Mouse (Mus musculus): ENCODE results near the gene Pou5f2. TPM values are rescaled to one million over a fixed set of nuclear protein-coding genes. Genes with fewer than 3 reads are reported as not detected.

Pou5f2 gene
- polyA plus RNA-seq, 1 experiment, result 1.3 TPM

DNA sequence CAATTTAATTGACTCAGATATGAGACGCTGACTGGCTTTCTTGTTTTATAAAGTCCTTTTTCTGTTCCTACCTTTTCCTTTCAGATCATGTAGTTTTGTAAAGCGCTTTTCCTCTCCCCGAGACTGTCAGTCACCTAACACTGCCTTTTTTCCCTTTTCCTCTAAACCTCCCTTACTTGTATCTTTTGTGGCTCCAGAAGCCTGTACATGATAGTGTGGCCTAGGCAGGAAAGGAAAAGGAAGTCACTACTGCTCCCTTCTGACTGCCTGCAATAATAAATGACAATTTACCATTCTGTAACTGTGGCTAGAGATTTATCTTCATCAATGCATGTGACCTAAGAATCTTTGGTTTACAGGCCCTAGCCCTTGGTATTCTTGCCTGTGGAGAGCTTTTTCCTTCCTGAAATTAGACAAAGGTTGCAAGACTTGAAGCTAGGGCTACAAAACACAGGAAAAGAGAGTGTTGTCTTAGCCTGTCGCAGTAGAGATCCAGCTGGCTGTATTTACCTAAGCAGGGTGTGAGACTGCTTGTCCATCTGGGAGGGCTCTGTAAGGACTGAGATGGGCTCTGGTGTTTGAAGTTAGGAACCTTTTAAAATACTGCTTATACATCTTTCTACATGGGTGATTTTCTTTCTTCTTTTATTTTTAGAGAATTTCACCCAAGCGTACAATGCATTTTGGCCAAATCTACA, 33.4 kb upstream of the Pou5f2 start:
- Histone ChIP-seq H3K27me3 (ENCODE audit: control insufficient read depth, insufficient read depth, low read length, poor library complexity, severe bottlenecking) (no peaks in the 10 kb centered on the region), H3K4me3 (ENCODE audit: low read depth, low read length) (no peak overlapping the region), H3K9me3 (replicated peaks; ENCODE audit: control insufficient read depth, insufficient read depth, low read length, poor library complexity, severe bottlenecking) (no peaks in the 10 kb centered on the region), H3K4me1 (ENCODE audit: control insufficient read depth, insufficient read depth, low read length) (no peaks in the 10 kb centered on the region), H3K36me3 (ENCODE audit: control insufficient read depth, insufficient read depth, low read length, poor library complexity, severe bottlenecking) (no peaks in the 10 kb centered on the region), H3K9ac (ENCODE audit: low read depth, poor library complexity, severe bottlenecking) (no peak overlapping the region), H3K27ac (ENCODE audit: insufficient read depth, low read length) (no peak overlapping the region)
- TF ChIP-seq EP300 (IDR thresholded peaks at IDR 0.05; ENCODE audit: insufficient read depth, low read depth, low read length) (no peak), POLR2A (IDR thresholded peaks at IDR 0.05; ENCODE audit: insufficient read depth, low read length) (no peak), CTCF (IDR thresholded peaks at IDR 0.05; ENCODE audit: low read depth, low read length) (no peak)

DNA sequence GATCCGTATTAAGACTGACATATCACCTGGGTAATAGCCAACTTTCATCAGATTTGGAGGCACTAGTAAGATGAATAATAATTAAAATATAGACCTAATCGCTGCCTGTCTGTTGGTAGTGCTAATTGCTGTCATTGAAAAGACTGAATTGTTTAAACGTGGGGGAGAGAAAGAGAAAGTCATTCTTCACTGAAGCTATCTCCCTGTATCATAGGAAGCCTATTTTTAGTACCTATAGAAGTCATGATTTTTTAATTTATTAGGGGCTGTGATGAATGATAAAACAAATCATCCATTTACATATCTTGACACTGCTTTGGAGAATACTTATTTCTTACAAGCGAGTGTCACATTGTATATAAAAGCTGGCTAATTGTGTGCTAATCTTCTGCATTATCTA, 20.1 kb upstream of the Pou5f2 start:
- H3K27me3 ChIP-seq (ENCODE audit: control insufficient read depth, insufficient read depth, low read length, poor library complexity, severe bottlenecking), result no peaks in the 10 kb centered on the region
- H3K4me3 ChIP-seq (ENCODE audit: low read depth, low read length), result no peak overlapping the region
- no peak overlapping the region for H3K27ac ChIP-seq (ENCODE audit: insufficient read depth, low read length)
- TF ChIP-seq CTCF (IDR thresholded peaks at IDR 0.05; ENCODE audit: low read depth, low read length) (no peak), EP300 (IDR thresholded peaks at IDR 0.05; ENCODE audit: insufficient read depth, low read depth, low read length) (no peak), POLR2A (IDR thresholded peaks at IDR 0.05; ENCODE audit: insufficient read depth, low read length) (no peak)
- H3K9me3 ChIP-seq (replicated peaks; ENCODE audit: control insufficient read depth, insufficient read depth, low read length, poor library complexity, severe bottlenecking), result no peaks in the 10 kb centered on the region
- no peak overlapping the region for H3K9ac ChIP-seq (ENCODE audit: low read depth, poor library complexity, severe bottlenecking)
- H3K4me1 ChIP-seq (ENCODE audit: control insufficient read depth, insufficient read depth, low read length), result no peaks in the 10 kb centered on the region
- no peaks in the 10 kb centered on the region for H3K36me3 ChIP-seq (ENCODE audit: control insufficient read depth, insufficient read depth, low read length, poor library complexity, severe bottlenecking)

DNA sequence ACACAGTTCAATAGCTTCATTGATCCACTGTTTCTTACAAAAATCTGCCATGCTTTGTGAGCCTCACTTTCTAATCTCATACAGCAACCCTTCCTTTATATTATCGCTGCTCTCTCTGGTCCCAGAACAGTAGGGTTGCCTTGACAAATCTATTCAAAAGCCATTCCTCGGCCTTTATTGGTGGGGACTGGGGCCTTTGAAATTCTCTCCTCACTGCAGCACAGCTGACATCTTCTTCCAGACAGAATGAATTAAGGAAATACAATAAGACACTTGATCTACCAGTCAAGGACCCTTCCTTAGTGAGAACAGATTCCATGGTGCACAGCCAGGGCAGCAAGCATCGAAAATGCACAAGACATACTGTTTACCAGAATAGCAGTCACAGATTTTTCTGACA, 19.4 kb upstream of the Pou5f2 start:
- H3K4me1 ChIP-seq (ENCODE audit: control insufficient read depth, insufficient read depth, low read length), result no peaks in the 10 kb centered on the region
- no peaks in the 10 kb centered on the region for H3K9me3 ChIP-seq (replicated peaks; ENCODE audit: control insufficient read depth, insufficient read depth, low read length, poor library complexity, severe bottlenecking)
- no peak overlapping the region for H3K4me3 ChIP-seq (ENCODE audit: low read depth, low read length)
- no peaks in the 10 kb centered on the region for H3K36me3 ChIP-seq (ENCODE audit: control insufficient read depth, insufficient read depth, low read length, poor library complexity, severe bottlenecking)
- H3K27me3 ChIP-seq (ENCODE audit: control insufficient read depth, insufficient read depth, low read length, poor library complexity, severe bottlenecking), result no peaks in the 10 kb centered on the region
- TF ChIP-seq POLR2A (IDR thresholded peaks at IDR 0.05; ENCODE audit: insufficient read depth, low read length), result no peak
- no peak for TF ChIP-seq CTCF (IDR thresholded peaks at IDR 0.05; ENCODE audit: low read depth, low read length)
- TF ChIP-seq EP300 (IDR thresholded peaks at IDR 0.05; ENCODE audit: insufficient read depth, low read depth, low read length), result no peak
- H3K27ac ChIP-seq (ENCODE audit: insufficient read depth, low read length), result no peak overlapping the region
- H3K9ac ChIP-seq (ENCODE audit: low read depth, poor library complexity, severe bottlenecking), result no peak overlapping the region

DNA sequence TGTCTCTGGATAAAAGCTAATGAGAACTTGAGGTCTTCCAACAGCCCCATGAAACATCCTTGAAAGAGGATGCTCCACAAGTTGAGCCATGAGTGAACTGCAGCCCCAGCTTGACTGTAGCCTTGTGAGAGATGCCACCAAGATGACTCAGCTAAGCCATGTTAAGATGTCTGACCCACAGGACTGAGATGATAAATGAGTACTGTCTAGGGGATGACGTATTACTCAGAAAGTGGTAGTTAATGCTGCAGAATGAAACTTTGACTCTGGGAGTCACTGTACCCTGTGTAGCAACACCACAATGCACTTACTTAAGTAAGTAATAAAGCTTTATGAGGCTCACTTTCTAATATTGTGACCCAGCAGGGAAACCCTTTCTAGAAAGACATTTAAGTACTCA, 14.5 kb upstream of the Pou5f2 start:
- TF ChIP-seq CTCF (IDR thresholded peaks at IDR 0.05; ENCODE audit: low read depth, low read length), result no peak
- TF ChIP-seq EP300 (IDR thresholded peaks at IDR 0.05; ENCODE audit: insufficient read depth, low read depth, low read length), result no peak
- no peak for TF ChIP-seq POLR2A (IDR thresholded peaks at IDR 0.05; ENCODE audit: insufficient read depth, low read length)
- Histone ChIP-seq H3K4me1 (ENCODE audit: control insufficient read depth, insufficient read depth, low read length) (no peaks in the 10 kb centered on the region), H3K36me3 (ENCODE audit: control insufficient read depth, insufficient read depth, low read length, poor library complexity, severe bottlenecking) (no peaks in the 10 kb centered on the region), H3K9ac (ENCODE audit: low read depth, poor library complexity, severe bottlenecking) (no peak overlapping the region), H3K27me3 (ENCODE audit: control insufficient read depth, insufficient read depth, low read length, poor library complexity, severe bottlenecking) (no peaks in the 10 kb centered on the region), H3K4me3 (ENCODE audit: low read depth, low read length) (no peak overlapping the region), H3K9me3 (replicated peaks; ENCODE audit: control insufficient read depth, insufficient read depth, low read length, poor library complexity, severe bottlenecking) (no peaks in the 10 kb centered on the region), H3K27ac (ENCODE audit: insufficient read depth, low read length) (no peak overlapping the region)

DNA sequence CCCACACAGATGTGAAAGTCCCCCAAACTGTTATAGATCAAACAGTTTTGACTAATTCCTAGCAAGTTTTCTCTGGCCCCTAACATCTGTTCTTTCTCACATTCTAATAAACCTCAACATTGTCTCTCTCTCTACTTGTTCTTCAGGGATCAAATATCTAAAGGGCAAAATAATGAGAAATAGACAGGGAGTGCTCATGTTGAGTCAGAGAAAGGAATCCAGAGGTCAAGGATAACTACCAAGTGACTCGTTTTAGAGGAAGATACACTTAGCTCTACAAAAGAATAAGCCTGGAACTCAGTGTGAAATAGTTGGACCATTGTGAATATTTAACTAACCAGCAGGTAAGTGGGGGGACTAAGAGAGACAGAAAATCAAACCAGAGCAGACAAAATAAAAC, 8.1 kb downstream of the Pou5f2 start:
- no peak overlapping the region for H3K4me3 ChIP-seq (ENCODE audit: low read depth, low read length)
- H3K27me3 ChIP-seq (ENCODE audit: control insufficient read depth, insufficient read depth, low read length, poor library complexity, severe bottlenecking), result no peaks in the 10 kb centered on the region
- H3K27ac ChIP-seq (ENCODE audit: insufficient read depth, low read length), result no peak overlapping the region
- H3K4me1 ChIP-seq (ENCODE audit: control insufficient read depth, insufficient read depth, low read length), result no peaks in the 10 kb centered on the region
- no peak overlapping the region for H3K9ac ChIP-seq (ENCODE audit: low read depth, poor library complexity, severe bottlenecking)
- H3K36me3 ChIP-seq (ENCODE audit: control insufficient read depth, insufficient read depth, low read length, poor library complexity, severe bottlenecking), result no peaks in the 10 kb centered on the region
- no peak for TF ChIP-seq POLR2A (IDR thresholded peaks at IDR 0.05; ENCODE audit: insufficient read depth, low read length)
- TF ChIP-seq CTCF (IDR thresholded peaks at IDR 0.05; ENCODE audit: low read depth, low read length), result no peak
- TF ChIP-seq EP300 (IDR thresholded peaks at IDR 0.05; ENCODE audit: insufficient read depth, low read depth, low read length), result no peak
- H3K9me3 ChIP-seq (replicated peaks; ENCODE audit: control insufficient read depth, insufficient read depth, low read length, poor library complexity, severe bottlenecking), result no peaks in the 10 kb centered on the region

DNA sequence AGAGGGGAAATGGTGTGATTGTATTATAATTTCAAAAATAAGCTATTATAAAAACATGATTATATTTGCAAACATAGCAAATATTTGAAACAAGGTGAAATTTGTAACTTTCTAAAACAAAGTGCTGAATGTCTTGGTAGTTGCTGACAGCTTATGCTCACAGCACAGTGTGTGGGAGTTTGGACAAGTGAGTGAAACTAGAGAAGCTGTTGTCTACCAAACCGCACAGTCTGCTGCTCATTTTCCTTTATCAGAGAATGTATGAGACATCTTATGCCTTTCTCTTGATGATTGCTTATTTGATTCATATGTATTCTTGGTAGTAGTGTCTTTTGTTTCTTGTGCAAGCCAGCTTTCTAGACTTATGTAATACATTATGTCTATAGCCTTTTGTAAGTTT, 12.5 kb downstream of the Pou5f2 start:
- no peaks in the 10 kb centered on the region for H3K4me1 ChIP-seq (ENCODE audit: control insufficient read depth, insufficient read depth, low read length)
- TF ChIP-seq EP300 (IDR thresholded peaks at IDR 0.05; ENCODE audit: insufficient read depth, low read depth, low read length) (no peak), POLR2A (IDR thresholded peaks at IDR 0.05; ENCODE audit: insufficient read depth, low read length) (no peak), CTCF (IDR thresholded peaks at IDR 0.05; ENCODE audit: low read depth, low read length) (no peak)
- H3K27ac ChIP-seq (ENCODE audit: insufficient read depth, low read length), result no peak overlapping the region
- no peaks in the 10 kb centered on the region for H3K27me3 ChIP-seq (ENCODE audit: control insufficient read depth, insufficient read depth, low read length, poor library complexity, severe bottlenecking)
- H3K36me3 ChIP-seq (ENCODE audit: control insufficient read depth, insufficient read depth, low read length, poor library complexity, severe bottlenecking), result no peaks in the 10 kb centered on the region
- H3K9me3 ChIP-seq (replicated peaks; ENCODE audit: control insufficient read depth, insufficient read depth, low read length, poor library complexity, severe bottlenecking), result no peaks in the 10 kb centered on the region
- H3K4me3 ChIP-seq (ENCODE audit: low read depth, low read length), result no peak overlapping the region
- no peak overlapping the region for H3K9ac ChIP-seq (ENCODE audit: low read depth, poor library complexity, severe bottlenecking)

Measured in ES-Bruce4 (cell line).